Mouse (Mus musculus): ENCODE results near the gene Elfn2. TPM values are rescaled to one million over a fixed set of nuclear protein-coding genes. Genes with fewer than 3 reads are reported as not detected.

Elfn2 gene
- total RNA-seq, 1 experiment from 2014 or later, result not detected

DNA sequence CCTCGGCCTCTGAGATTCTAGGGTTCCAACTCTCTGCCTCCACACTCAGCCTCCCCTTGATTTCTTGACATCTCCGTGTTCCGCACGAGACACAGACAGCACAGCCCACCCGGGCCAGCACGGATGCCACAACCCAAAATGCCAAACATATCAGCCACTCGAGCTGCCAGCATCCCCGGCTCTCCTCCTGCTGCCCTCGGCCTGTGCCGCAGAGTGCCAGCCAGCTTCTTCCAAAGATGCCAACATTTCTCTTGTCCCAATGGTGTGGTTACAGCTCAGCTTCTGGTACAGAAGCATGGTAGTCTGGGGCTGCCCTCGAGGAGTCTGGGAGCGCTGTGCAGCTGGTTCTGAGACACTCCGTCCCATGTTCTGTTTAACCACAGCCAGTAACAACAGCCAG is 92.3 kb downstream of the Elfn2 start:
- ATAC-seq (replicated peaks; ENCODE audit: low read depth, poor library complexity, severe bottlenecking), result no peak

- no peak for ATAC-seq (replicated peaks; ENCODE audit: low read depth, poor library complexity, severe bottlenecking)
These were observed 93.6 kb downstream of the Elfn2 start for GRCm38 (mm10) chr15:78624961-78625360.

- 0 out of 2 replicates have a peak, but pooled peaks have one; percentile 34 for ATAC-seq (replicated peaks; ENCODE audit: low read depth, poor library complexity, severe bottlenecking)
These were observed 94.1 kb downstream of the Elfn2 start for GRCm38 (mm10) chr15:78624431-78624950.

GRCm38 (mm10) chr15:78623426-78623825 is 95.1 kb downstream of the Elfn2 start:
- peak; percentile 76 for ATAC-seq (replicated peaks; ENCODE audit: low read depth, poor library complexity, severe bottlenecking)

Other genes starting within 250 kb of the Elfn2 start
- 0.19 and 1.9 TPM in 2 replicates for gene Il2rb, start 223.5 kb downstream of the Elfn2 start, total RNA-seq (2017)
- 0.24 and 0.50 TPM in 2 replicates for gene C1qtnf6, start 187.4 kb downstream of the Elfn2 start, total RNA-seq (2017)
- not detected in 2 replicates for gene Sstr3, start 174.1 kb downstream of the Elfn2 start, total RNA-seq (2017)
- gene Rac2, start 146.0 kb downstream of the Elfn2 start, total RNA-seq (2017), result 104 and 252 TPM in 2 replicates
- 36.3 and 48.0 TPM in 2 replicates for gene Cyth4, start 121.7 kb downstream of the Elfn2 start, total RNA-seq (2017)
- 9.2 and 13.6 TPM in 2 replicates for gene Mfng, start 54.7 kb upstream of the Elfn2 start, total RNA-seq (2017)
- not detected in 2 replicates for gene Card10, start 84.3 kb upstream of the Elfn2 start, total RNA-seq (2017)
- gene Cdc42ep1, start 123.9 kb upstream of the Elfn2 start, total RNA-seq (2017), result not detected in 2 replicates
- not detected in 2 replicates for gene Lgals2, start 136.8 kb upstream of the Elfn2 start, total RNA-seq (2017)
- 9.3 and 19.5 TPM in 2 replicates for gene Gga1, start 158.4 kb upstream of the Elfn2 start, total RNA-seq (2017)
- 2.7 TPM in 1 of 2 replicates, not detected in the other for gene Gm49510, start 180.9 kb upstream of the Elfn2 start, total RNA-seq (2017)
- gene Sh3bp1, start 181.0 kb upstream of the Elfn2 start, total RNA-seq (2017), result 17.4 and 33.3 TPM in 2 replicates
- gene Pdxp, start 195.1 kb upstream of the Elfn2 start, total RNA-seq (2017), result 4.1 and 9.2 TPM in 2 replicates
- gene Lgals1, start 208.0 kb upstream of the Elfn2 start, total RNA-seq (2017), result 322 and 335 TPM in 2 replicates
- 27.8 and 29.7 TPM in 2 replicates for gene Nol12, start 216.2 kb upstream of the Elfn2 start, total RNA-seq (2017)
- 25.0 and 35.6 TPM in 2 replicates for gene Triobp, start 229.0 kb upstream of the Elfn2 start, total RNA-seq (2017)

Measured in common myeloid progenitor, adult 5-6 weeks (primary cell).